Mouse (Mus musculus): Measurements from ENCODE around the gene Zfp40. TPM values are rescaled to one million over a fixed set of nuclear protein-coding genes. Genes with fewer than 3 reads are reported as not detected.
"Not testable (repeated sequence)": the region's sequence is repeated elsewhere in the genome, so short reads cannot be mapped to it uniquely, and the experiment has no call there.

Zfp40 gene
- 30.6 and 32.6 TPM in 2 replicates for polyA plus RNA-seq (2014; fragmentation: Nextera tagmentation; extraction: Ambion mirVana)

DNA sequence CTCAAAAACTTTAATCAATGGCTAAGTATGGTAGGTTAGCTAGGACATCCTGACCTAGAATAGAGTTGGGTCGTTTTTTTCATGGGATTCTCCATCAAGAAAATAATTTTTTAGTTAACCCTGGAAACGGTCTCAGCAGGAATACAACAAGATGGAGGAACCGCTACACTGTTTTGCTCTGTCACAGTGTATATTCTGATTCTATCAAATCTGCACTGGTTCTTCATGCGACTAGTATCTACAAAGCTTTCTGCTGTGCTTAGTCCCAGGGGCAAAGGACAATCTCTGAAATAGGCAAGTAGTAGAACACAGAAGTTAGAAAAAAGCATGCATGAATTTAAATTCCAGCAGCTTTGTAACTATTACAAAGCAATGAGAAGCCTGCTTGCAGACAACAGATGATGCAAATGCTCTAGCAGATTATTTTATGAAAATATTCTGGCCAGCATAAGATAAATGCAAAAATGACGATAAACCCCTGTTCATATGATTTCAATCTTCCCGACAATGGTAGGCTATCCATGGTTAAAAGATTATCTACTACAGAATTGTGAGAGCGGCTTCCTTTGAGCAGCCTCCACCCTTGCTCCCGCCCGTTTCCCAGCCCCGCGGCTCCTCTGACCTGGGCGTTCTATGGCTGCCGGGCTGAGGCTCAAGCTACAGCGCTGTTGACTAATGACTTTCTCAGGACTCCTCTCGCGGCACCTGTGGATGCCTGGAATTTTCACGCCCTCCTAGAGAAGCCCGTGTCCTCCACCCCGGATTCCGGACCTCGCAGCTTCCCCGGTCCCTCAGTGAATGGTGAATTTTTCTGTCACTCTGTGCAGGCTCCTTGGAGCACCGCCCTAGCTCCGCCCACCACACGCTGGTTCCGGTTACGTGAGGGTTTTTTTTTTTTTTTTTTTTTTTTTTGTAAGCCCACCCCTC is at the start of gene Zfp40:
Zfp40 (minus strand) TSS at position 800 of the 927 bp plus-strand sequence.
- Histone ChIP-seq H3K9ac (replicated peaks; ENCODE audit: low read depth, low read length) (peak within 1 kb of the TSS; percentile 74), H3K4me3 (ENCODE audit: low read depth, low read length) (peak within 1 kb of the TSS; percentile 60), H3K27me3 (ENCODE audit: control insufficient read depth, insufficient read depth, low read length) (no peaks in the 10 kb centered on the region), H3K4me2 (ENCODE audit: low read depth, low read length) (peak within 1 kb of the TSS; percentile 71), H3K36me3 (ENCODE audit: control insufficient read depth, insufficient read depth, low read length) (peaks cover 3% of the 10 kb centered on the region; the same call in 1 of the 2 replicates), H3K4me1 (ENCODE audit: control insufficient read depth, insufficient read depth, low read length) (peaks cover 15% of the 10 kb centered on the region), H3K27ac (ENCODE audit: low read depth, low read length) (peak within 1 kb of the TSS; percentile 74), H3K9me3 (ENCODE audit: control insufficient read depth, low read length) (no peaks in the 10 kb centered on the region)
- peak; percentile 100 for ATAC-seq (ENCODE audit: low read depth)
- WGBS: 4% methylated on average over 27 of the region's 27 CpGs

DNA sequence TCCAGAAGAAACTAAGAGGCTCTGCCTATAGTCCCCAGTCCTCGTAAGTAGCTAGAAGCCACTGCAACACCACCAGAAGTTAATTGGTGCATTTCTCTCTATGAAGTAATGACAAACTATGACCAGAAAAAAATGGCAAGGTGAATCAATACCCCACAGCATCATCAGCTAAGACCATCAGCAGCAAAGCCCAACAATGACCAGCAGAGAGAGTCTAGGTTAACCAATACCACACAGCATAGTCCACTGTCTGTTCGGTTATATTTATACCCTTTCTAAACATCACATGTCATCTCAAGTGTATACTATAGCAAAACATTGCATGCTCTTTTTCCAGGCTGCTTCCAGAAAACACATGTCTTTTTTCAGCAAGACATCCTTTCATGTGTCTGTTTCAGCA is 25.3 kb upstream of the Zfp40 start:
- no peaks in the 10 kb centered on the region for H3K4me1 ChIP-seq (ENCODE audit: control insufficient read depth, insufficient read depth, low read length)
- 90% methylated on average over 2 of the region's 2 CpGs for WGBS
- no peaks in the 10 kb centered on the region for H3K36me3 ChIP-seq (ENCODE audit: control insufficient read depth, insufficient read depth, low read length)
- no peak overlapping the region for H3K9ac ChIP-seq (replicated peaks; ENCODE audit: low read depth, low read length)
- no peaks in the 10 kb centered on the region for H3K27me3 ChIP-seq (ENCODE audit: control insufficient read depth, insufficient read depth, low read length)
- H3K9me3 ChIP-seq (ENCODE audit: control insufficient read depth, low read length): no peaks in the 10 kb centered on the region
- ATAC-seq (ENCODE audit: low read depth): no peak
- no peak overlapping the region for H3K4me3 ChIP-seq (ENCODE audit: low read depth, low read length)
- H3K4me2 ChIP-seq (ENCODE audit: low read depth, low read length): no peak overlapping the region
- no peak overlapping the region for H3K27ac ChIP-seq (ENCODE audit: low read depth, low read length)

DNA sequence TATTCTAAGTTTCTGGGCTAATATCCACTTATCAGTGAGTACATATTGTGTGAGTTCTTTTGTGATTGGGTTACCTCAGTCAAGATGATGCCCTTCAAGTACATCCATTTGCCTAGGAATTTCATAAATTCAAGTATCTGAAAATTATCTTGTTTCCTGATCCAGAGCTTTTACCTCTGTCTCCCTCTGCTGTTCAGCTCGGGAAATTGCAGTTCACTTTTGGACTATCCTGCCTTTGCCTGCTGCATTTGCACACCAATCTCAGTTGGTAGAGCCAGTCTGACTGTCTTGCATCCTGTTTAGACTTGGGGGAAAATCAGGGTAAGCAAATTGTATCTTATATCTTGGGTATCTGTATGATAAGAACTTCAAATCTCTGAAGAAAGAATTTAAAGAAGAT is 6.8 kb upstream of the Zfp40 start:
- H3K27me3 ChIP-seq (ENCODE audit: control insufficient read depth, insufficient read depth, low read length); H3K9me3 ChIP-seq (ENCODE audit: control insufficient read depth, low read length); H3K27ac ChIP-seq (ENCODE audit: low read depth, low read length); H3K4me3 ChIP-seq (ENCODE audit: low read depth, low read length); H3K4me2 ChIP-seq (ENCODE audit: low read depth, low read length); H3K4me1 ChIP-seq (ENCODE audit: control insufficient read depth, insufficient read depth, low read length); ATAC-seq (ENCODE audit: low read depth); H3K36me3 ChIP-seq (ENCODE audit: control insufficient read depth, insufficient read depth, low read length); H3K9ac ChIP-seq (replicated peaks; ENCODE audit: low read depth, low read length): not testable (repeated sequence)
- 0% methylated on average over 1 of the region's 1 CpGs for WGBS

DNA sequence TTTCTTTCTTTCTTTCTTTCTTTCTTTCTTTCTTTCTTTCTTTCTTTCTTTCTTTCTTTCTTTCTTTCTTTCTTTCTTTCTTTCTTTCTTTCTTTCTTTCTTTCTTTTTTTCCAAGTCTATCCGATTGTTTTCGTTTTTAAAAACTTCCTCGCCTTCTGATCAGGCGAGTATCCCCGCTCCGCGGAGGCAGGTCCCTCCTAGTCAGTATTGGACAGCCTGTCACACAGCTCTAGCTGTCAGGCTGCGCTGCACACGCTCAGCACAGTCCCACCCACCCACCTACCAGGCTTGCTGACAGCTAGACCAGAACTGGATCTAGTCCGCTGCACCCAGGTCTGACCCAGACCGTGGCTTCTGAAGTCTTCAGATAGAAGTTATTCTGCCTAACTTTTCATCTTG is 389 bp upstream of the Zfp40 start:
- WGBS: 1% methylated on average over 11 of the region's 11 CpGs
- Histone ChIP-seq H3K36me3 (ENCODE audit: control insufficient read depth, insufficient read depth, low read length) (0 out of 2 replicates have a peak, but pooled peaks cover 3% of the 10 kb centered on the region), H3K27ac (ENCODE audit: low read depth, low read length) (no peak overlapping the region), H3K9ac (replicated peaks; ENCODE audit: low read depth, low read length) (no peak overlapping the region; the same call in 1 of the 2 replicates), H3K27me3 (ENCODE audit: control insufficient read depth, insufficient read depth, low read length) (no peaks in the 10 kb centered on the region), H3K4me1 (ENCODE audit: control insufficient read depth, insufficient read depth, low read length) (peaks cover 15% of the 10 kb centered on the region), H3K4me2 (ENCODE audit: low read depth, low read length) (peak overlapping the region; percentile 71), H3K9me3 (ENCODE audit: control insufficient read depth, low read length) (no peaks in the 10 kb centered on the region), H3K4me3 (ENCODE audit: low read depth, low read length) (peak overlapping the region; percentile 60)
- peak; percentile 95 for ATAC-seq (ENCODE audit: low read depth)

DNA sequence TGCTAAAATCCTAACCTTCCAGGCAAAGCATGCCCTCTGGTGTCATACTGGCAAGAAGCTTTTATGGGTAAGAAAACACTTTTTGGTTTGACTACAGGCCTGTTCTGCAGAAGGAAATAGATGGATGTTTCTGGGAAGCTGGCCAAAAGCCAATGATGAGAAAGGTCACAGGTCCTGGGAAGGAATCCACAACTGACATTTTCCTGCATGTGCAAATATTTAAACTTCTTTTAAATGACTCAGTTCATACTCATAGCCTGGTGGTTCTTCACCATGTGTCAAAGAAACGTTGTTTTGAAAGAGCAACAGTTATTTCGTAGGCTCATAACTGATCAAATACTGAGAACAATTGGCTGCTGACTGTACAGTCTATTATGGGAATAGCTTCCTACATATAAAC is 5.4 kb downstream of the Zfp40 start:
- peaks cover 15% of the 10 kb centered on the region for H3K4me1 ChIP-seq (ENCODE audit: control insufficient read depth, insufficient read depth, low read length)
- no peak overlapping the region for H3K4me3 ChIP-seq (ENCODE audit: low read depth, low read length)
- no peak overlapping the region for H3K27ac ChIP-seq (ENCODE audit: low read depth, low read length)
- H3K9me3 ChIP-seq (ENCODE audit: control insufficient read depth, low read length): no peaks in the 10 kb centered on the region
- H3K36me3 ChIP-seq (ENCODE audit: control insufficient read depth, insufficient read depth, low read length): peaks cover 3% of the 10 kb centered on the region; the same call in 1 of the 2 replicates
- H3K9ac ChIP-seq (replicated peaks; ENCODE audit: low read depth, low read length): no peak overlapping the region
- H3K4me2 ChIP-seq (ENCODE audit: low read depth, low read length): no peak overlapping the region
- no peak for ATAC-seq (ENCODE audit: low read depth)
- no peaks in the 10 kb centered on the region for H3K27me3 ChIP-seq (ENCODE audit: control insufficient read depth, insufficient read depth, low read length)
- 79% methylated on average over 2 of the region's 2 CpGs for WGBS

Other genes with a start within 250 kb of the Zfp40 start
- not detected in 2 replicates for gene Vmn2r-ps130, start 132.1 kb downstream of the Zfp40 start, polyA plus RNA-seq (2014; fragmentation: Nextera tagmentation; extraction: Ambion mirVana)
- not detected in 2 replicates for gene Vmn2r114, start 119.3 kb upstream of the Zfp40 start, polyA plus RNA-seq (2014; fragmentation: Nextera tagmentation; extraction: Ambion mirVana)
- not detected in 2 replicates for gene Vmn2r115, start 150.5 kb upstream of the Zfp40 start, polyA plus RNA-seq (2014; fragmentation: Nextera tagmentation; extraction: Ambion mirVana)
- not detected in 2 replicates for gene Vmn2r116, start 191.4 kb upstream of the Zfp40 start, polyA plus RNA-seq (2014; fragmentation: Nextera tagmentation; extraction: Ambion mirVana)